Mouse (Mus musculus) urinary bladder, postnatal 36 days (tissue): ENCODE measurements around the gene Slc12a5.

ENCODE experiments used
- DNase-seq, 2 experiments: peaks; one replicate each; pipeline ENCODE4 v3.0.0; 2022; ENCODE audit warnings: low spot score in 2 of 2, mixed read lengths in 1 of 2

Gene Slc12a5

GRCm38 (mm10) chr2:165032533-165032932 lies 71.9 kb downstream of the Slc12a5 start:
- no peak for DNase-seq

GRCm38 (mm10) chr2:165033306-165033705 lies 72.7 kb downstream of the Slc12a5 start:
- DNase-seq: no peak

- peak; percentile 97 for DNase-seq
Observed at GRCm38 (mm10) chr2:165034131-165035057, 73.8 kb downstream of the Slc12a5 start, which contains the start of gene Ncoa5. Ncoa5 (minus strand) TSS chr2:165034867.

- DNase-seq: no peak
Observed at GRCm38 (mm10) chr2:165035058-165035431, 74.4 kb downstream of the Slc12a5 start.

- no peak for DNase-seq
Observed at GRCm38 (mm10) chr2:165037415-165037814, 76.8 kb downstream of the Slc12a5 start.

DNA sequence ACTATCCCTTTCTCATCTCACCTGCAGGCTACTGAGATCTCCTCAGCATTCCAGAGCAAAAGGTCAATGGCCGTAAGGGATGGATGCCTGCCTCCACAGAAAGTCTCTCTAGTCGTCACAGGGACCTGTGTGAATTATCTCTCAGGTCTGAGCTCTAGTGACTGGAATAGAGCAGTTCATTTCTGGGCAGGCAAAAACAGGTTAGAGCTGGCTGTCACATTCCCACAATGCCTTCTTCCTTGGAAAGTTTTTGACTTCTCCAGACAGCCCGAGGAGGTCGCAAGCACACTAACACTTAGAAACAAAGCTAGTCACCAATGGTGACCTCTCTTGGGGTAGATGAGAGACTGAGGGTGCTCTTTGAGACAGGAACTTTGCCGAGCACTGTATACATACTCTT lies 81.5 kb downstream of the Slc12a5 start:
- DNase-seq: no peak

DNA sequence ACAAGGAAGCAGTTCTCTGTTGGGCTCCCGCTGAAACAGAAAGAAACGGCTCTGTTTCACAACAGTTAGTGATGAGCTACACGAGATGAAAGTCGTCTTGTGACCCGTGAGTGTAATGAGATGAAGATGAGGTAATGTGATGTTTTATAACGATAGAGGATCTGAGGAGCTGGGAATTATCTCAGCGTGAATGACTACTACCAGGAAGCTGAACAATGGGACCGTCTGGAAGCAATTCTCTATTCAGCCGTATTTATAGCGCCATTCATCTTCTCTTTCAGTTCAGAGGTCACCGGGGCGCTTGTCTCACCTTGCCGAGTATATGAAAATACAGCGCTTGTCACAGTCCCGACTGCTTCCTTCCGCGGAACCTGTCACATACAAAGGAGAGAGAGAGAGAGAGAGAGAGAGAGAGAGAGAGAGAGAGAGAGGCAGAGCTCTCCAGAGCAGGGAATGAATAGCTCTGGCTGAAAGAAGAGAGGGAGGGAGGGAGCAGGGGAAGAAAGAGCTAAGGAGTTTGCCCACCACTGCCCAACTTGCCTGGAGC lies 82.6 kb downstream of the Slc12a5 start:
- DNase-seq: no peak

DNA sequence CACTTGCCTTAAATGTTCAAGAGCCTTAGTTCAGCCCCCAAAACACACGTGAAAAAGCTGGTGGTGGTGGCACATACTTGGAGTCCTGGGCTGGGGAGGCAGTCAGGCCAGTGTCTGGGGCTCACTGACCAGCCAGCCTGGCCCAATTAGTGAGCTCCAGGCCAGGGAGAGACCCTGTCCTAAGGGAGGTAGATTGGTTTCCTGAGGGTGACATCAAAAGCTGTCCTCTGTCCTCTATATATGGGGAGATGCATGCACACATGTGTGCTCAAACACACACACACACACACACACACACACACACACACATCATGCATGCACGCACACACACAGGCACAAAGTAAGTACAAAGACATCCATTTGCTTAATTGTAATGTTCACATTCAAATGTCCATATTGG lies 83.1 kb downstream of the Slc12a5 start:
- no peak for DNase-seq

GRCm38 (mm10) chr2:165049044-165049443 lies 88.4 kb downstream of the Slc12a5 start:
- DNase-seq: no peak
